Mouse (Mus musculus) cerebellum, adult 9-11 months (tissue): ENCODE measurements around the gene Zfp64.

Experiments
- DNase-seq: peaks from one replicate; pipeline ENCODE4 v3.0.0; 2022

The Zfp64 gene

DNA sequence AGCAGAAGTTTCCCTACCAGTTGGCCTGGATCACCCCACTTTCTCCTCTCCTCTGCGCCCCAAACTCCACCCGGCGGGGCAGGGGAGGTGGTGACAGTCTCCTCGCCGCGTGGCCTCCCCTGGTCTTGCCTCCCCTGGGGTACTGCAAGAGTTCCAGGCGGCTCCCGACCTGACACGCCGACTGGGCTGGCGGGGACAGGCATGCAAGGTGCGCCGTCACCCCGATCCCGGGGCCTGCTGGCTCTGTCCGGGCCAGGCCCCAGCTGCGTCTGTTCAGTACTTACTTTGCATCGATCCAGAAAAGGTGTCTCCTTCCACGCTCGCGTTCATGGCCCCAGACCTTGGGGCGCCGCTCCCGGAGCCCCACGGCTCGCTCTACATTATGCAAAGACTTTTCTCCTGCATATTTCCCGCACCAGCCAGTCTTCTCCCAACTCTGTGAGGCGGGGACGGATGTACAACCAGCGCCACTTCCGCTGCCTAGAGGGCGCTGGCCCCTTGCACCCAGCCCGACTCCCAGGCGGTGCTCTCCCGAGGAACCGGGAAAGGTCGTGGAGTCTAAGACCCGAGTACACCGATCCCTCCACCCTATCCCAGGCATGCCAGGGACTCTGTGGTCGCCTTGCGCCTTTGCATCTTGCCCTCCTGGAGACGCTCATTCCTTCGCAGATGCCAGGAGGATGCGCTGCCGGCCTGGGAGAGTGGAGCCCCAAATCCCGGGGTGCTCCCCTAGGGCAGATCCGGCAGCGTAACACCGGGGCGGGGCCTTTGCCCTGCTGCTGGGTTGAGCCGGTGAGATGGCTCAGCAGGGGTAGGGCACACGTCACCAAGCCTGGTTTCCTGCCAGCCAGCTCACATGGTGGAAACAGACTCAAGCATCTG, at the start of gene Zfp64:
Gene Zfp64, minus strand, starts transcription at position 753 of the 882 bp plus-strand sequence.
- DNase-seq = peak; percentile 85

DNA sequence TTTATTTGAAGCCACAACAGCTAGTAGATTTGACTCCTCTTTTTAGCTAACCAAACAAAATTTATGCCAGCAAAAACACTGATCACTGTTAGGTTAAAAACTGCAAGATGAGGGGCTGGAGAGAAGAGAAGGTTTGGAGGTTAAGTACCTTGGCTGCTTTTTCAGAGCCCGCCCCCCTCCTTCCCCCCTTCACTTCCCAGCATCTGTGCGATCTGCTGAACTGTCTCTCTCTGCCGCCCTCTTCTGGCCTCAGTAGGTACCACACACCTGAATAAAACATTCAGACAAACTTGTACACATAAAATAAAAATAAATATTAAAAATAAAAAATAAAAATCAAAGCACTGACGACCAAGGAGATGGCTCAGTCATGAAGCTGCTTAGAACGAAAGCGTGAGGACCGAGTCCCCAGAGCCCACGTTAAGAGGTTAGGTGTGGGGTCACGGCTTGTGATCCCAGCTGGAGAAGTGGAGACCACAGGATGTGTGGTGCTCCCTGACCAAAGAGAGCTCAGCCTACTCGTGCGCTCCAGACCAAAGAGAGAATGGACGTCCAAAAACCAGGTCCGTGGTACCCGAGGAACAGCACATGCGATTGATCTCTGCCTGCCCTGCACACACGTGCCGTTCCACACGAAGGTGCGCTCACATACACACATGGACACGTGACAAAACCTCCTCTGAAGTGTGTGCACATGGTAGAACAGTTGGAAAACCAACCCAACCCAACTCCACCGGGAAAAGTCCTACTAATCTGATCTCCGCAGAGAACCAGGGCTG, 37.4 kb upstream of the Zfp64 start:
- no peak for DNase-seq

DNA sequence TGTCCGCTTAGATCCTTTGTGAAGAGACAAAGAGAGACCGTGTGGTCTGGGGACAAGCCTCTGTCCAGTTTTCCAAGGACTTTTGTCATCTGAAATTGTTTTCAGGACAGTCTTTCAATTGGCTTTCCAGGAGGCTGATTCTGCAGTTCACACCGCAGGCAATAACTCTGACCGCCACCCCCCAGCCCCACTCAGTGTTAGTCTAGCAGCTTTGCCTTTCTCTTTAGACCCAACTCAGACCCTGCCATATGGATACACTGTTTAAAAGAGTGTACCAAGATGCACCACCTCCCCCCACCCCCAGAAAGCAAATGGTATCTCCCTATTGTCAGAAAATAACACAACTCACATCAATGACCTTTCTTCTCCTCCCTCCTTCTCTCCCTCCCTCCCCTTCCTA, 35.6 kb upstream of the Zfp64 start:
- no peak for DNase-seq

DNA sequence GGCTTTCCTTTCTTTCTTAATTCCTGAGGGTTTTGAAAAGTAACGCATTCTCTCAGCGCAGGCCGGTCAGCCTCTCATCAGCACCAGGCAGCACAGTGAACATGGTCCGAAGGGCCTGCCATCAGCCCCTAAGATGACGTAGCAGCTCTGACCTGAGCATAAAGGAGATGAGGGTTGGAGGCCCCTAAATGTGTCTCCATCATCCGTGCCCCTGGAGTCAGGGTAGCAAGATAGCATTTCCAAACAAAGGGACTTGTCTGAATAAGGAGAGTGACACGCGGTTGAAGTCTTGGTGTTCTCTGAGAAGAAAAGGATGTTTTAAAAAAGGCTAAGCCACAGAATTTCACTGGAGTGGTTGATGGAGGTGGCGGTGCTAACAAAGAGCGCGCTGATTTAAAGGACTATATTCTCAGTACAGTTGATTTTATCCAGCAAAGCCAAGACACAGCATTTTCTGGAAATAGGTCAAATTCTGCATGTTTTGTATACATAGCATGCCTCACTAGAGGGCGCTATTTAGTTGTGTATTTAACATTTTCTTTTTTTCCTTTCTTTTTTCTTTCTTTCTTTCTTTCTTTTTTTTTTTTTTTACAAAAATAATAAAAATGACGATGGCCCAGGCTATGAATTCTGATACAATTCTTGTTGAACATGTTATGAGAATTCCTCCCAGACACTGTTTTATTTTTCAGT, 34.8 kb upstream of the Zfp64 start:
- no peak for DNase-seq

GRCm38 (mm10) chr2:168988056-168988455, 32.7 kb upstream of the Zfp64 start:
- DNase-seq = no peak

- no peak for DNase-seq
These were observed 32.0 kb upstream of the Zfp64 start for GRCm38 (mm10) chr2:168987421-168987820.

GRCm38 (mm10) chr2:168981951-168982350, 26.6 kb upstream of the Zfp64 start:
- DNase-seq = no peak

DNA sequence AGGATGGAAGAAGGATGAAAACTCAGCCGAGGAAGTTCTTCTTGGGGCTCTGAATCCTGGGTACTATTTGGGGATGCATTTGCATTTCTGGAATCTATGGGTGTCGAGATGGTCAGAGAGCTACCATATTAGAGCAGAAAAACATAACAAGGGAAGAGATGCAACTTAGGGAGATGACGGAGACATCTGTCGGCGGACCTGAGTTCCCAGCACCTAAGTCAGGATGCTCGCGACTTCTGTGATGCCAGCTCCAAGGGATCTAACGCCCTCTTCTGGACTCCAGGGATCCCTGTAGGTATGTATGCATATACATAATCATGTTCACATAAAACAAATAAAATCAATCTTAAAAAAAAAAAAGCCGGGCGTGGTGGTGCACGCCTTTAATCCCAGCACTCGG, 26.1 kb upstream of the Zfp64 start:
- no peak for DNase-seq

DNA sequence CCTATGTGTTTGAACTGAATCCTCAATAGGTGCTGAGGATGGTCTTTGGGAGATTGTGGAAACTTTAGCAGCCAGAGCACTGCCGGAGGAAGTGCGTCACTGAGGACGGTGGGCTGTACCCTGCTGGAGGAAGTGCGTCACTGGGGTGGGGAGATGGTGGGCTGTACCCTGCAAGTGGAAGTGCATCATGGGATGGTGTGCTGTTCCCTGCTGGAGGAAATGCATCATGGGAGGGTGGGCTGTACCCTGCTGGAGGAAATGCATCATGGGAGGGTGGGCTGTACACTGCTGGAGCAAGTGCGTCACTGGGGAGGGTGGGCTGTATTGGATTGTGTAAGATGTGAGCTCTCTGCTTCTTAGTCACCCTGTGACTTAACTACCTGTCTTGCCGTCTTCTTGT, 25.5 kb upstream of the Zfp64 start:
- DNase-seq = peak; percentile 35

GRCm38 (mm10) chr2:168979742-168980141, 24.4 kb upstream of the Zfp64 start:
- DNase-seq = no peak

DNA sequence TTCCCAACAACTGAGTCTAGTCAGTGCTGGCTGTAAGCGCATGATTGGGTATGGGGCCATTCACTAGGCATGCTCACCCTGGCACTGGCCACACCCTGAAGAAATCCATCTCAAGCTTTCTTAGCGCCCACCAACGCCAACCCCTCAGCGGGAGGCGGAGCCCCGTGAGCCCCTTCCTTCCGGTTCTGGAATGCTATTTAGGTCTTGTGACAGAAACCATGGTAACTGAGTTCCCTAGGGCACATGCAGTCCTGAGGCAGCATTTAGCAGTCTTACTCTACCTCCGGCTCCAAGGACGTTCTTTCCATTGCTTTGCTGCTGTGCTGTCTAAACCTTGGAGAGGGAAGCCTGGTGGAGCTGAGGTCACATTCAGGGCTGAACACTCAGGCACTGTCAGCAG, 22.6 kb upstream of the Zfp64 start:
- no peak for DNase-seq

DNA sequence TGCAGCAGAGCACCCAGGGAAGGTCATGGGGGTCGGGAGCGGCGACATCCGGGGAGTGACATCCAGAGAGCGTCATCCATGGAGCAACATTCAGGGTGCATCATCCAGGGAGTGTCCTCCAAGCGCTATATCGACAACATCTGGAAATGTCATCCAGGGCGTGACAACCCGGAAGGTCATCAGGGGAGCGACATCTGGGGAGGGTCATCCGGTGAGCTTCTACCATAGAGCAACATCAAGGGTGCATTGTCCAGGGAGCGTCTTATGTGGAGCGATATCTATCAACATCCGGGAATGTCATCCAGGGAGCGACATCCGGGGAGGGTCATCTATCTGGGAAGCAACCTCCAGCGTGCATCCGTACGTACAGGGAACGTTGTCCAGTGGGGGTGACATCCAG, 14.7 kb upstream of the Zfp64 start:
- DNase-seq = no peak

DNA sequence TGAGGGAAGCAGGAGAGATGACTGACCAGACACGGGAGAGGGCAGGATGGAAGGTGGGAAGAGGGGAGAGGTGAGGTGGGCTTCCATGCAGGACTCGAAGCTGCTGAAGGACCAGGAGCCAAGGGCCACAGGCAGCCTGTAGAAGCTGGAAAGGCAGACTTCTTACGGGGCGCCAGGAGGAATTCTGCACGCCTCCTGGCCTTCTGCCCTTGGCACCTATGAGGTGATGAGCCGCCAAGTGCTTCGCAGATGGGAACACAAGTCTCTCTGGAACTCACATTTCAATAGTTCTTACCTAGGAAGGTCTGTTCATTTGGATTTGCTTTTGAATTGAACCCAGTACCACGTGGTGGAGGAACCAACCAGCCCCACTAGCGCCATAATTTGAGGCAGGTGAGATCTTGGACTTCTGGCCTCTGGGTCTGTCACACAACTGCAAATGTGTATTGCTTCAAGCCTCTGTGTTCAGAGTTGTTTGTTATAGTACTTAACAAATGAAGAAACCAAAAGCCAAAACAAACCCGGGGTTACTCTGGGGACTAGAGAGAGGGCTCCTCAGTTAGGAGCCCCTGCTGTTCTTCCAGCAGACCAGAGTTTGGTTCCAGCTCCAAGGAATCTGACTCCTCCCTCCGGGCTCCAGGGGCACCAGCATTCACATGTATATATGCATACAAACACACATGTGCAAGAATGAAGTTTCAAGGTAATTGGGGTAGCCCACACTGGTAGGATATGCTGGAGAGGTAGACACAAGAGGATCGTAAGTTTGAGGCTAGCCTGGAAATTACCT, 12.9 kb upstream of the Zfp64 start:
- peak; percentile 47 for DNase-seq

GRCm38 (mm10) chr2:168966525-168966924, 11.1 kb upstream of the Zfp64 start:
- DNase-seq = no peak

DNA sequence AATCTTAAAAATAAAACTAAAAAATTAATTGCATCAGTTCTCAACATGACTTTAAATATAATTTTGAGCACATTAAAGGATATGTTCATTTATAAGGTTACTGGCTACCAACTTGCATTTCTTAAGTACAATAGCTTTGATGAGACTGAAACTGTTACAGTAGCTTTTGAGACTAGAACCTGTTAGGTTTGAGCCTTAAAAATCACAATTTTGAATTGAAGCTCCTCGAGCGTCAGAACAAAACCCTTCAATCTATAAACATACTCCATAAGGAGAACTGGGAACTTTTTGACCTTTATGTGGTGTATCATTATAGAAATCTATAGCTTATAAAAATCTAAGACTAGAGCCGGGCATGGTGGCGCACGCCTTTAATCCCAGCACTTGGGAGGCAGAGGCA, 9.5 kb upstream of the Zfp64 start:
- DNase-seq = no peak

DNA sequence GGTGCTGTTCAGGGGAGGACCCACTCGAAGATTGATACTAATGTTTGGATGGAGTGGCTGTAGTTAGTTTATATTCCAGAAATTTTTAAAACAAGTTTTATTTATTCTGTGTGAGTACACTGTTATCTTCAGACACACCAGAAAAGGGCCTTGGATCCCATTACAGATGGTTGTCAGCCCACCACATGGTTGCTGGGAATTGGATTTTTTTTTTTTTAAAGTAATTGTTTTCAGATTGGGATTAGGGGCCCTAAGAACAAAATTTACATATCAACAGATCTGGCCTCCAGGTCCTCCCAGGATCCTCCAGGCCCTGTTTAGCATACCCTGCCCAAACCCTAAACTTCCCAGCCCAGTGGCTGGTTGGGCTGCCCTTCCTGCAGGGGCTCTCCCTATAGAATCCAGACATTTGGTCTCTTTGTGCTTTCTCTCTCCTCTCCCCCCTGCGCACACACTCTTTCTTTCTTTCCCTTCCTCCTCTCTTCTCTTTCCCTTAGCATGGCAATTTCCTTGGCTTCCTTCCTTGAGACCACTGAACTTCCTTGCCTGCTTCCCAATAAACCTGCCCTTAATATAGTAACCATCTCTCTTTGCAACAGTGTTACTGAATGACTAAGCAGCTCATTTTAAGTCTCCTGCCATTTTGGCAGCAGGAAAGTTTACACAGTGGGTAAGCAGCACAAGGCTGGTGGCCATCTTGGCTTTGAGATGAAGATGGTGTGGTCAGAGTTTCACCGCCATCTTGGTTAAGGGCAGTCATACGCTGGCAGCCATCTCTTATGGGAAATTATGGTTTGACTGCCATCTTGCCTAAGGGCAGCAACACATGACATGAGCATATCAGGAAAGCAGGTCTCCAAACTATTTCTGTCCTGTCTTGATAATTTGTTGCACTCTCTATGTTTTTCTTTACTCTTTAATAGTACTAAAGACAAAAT, 6.6 kb upstream of the Zfp64 start:
- no peak for DNase-seq

DNA sequence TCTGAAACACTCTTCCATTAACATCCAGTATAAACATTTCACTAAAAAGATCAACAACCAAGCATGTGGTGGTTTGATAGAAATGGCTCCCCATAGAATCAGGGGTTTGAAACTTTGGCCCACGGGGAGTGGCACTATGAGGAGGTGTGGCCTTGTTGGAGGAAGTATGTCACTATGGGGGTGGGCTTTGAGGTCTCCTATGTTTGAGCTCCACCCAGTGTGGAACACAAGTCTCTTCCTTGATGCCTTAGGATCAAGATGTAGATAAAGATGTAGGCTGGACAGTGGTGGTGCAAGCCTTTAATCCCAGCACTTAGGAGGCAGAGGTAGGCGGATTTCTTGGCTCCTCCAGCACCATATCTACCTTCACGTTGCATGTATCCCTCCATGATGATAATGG, 5.4 kb upstream of the Zfp64 start:
- no peak for DNase-seq

- no peak for DNase-seq
These were observed 4.0 kb upstream of the Zfp64 start for GRCm38 (mm10) chr2:168959339-168959885.

- DNase-seq = peak; percentile 16
These were observed 511 bp upstream of the Zfp64 start for GRCm38 (mm10) chr2:168955850-168956346.

DNA sequence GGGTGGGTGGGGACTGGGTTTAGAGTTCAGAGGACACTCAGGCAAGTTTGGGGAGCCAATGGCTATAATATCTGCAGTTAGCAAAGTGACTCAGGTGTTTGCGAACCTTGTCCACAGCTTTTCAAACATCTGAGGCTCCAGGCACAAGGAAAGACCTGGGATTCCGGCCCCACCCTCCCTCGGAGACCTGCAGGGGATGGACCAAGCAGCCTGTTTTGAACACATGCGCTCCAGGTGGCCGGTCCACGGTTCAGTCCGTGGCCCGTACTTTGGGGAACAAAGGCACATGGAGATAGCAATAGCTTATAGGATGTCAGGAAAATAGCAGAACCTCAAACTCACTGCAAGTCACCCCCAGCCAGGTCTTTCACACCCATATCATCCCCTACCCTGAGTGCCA, 1.0 kb downstream of the Zfp64 start:
- peak; percentile 15 for DNase-seq

DNA sequence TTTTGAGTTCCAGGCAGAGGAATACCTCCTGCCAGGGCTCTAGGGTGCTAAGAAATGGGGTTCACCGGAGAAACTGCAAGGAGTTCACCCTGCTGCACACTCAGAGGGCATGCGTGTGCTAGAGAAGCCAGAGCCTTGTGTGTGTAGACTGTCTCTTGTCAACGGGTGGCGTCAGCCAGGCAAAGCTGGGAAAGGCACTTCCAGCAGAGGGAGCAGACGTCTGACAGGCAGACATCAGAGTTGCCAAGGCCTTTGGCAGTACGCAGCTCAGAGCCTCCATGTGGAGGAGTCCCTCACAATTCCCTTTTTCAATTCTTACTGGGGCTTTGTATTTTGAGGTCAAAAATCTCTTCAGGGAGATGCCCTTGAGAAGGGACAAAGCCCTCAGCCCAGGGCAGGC, 6.9 kb downstream of the Zfp64 start:
- no peak for DNase-seq
